Mouse (Mus musculus) kidney, postnatal 36 days (tissue): ENCODE results near the gene Nemf.
"Not testable (repeated sequence)": the region's sequence is repeated elsewhere in the genome, so short reads cannot be mapped to it uniquely, and the experiment has no call there.

ENCODE experiments used
- DNase-seq, 2 experiments: peaks; one replicate each; pipeline ENCODE4 v3.0.0; 2021 to 2022; ENCODE audit warnings: mixed read lengths in 2 of 2

The Nemf gene

GRCm38 (mm10) chr12:69371854-69372671 is 15.1 kb upstream of the Nemf start, which contains the start of the genes Arf6 and Gm9887:
Gene Arf6 (plus strand): TSS chr12:69372150.
Gene Gm9887 (minus strand): TSS chr12:69372458.
- peak; percentile 97 to 100 for DNase-seq

- DNase-seq = peak in 1 of 2 experiments; percentile 79
Observed at GRCm38 (mm10) chr12:69371421-69371853, 14.5 kb upstream of the Nemf start.

- no peak for DNase-seq
Observed at GRCm38 (mm10) chr12:69370936-69371335, 14.0 kb upstream of the Nemf start.

- peak; percentile 19 to 75 for DNase-seq
Observed at GRCm38 (mm10) chr12:69367557-69367956, 10.6 kb upstream of the Nemf start.

GRCm38 (mm10) chr12:69366424-69366823 is 9.5 kb upstream of the Nemf start:
- peak in 1 of 2 experiments; percentile 47 for DNase-seq

- DNase-seq = no peak
Observed at GRCm38 (mm10) chr12:69365757-69366156, 8.8 kb upstream of the Nemf start.

GRCm38 (mm10) chr12:69363899-69364762 is 7.2 kb upstream of the Nemf start:
- DNase-seq = peak; percentile 86 to 91

- DNase-seq = not testable (repeated sequence)
Observed at GRCm38 (mm10) chr12:69363110-69363509, 6.1 kb upstream of the Nemf start.

- DNase-seq = no peak
Observed at GRCm38 (mm10) chr12:69362388-69362787, 5.4 kb upstream of the Nemf start.

GRCm38 (mm10) chr12:69361919-69362318 is 5.0 kb upstream of the Nemf start:
- no peak for DNase-seq

GRCm38 (mm10) chr12:69360997-69361899 is 4.3 kb upstream of the Nemf start:
- DNase-seq = peak; percentile 99

- DNase-seq = peak; percentile 25 to 71
Observed at GRCm38 (mm10) chr12:69360655-69360996, 3.7 kb upstream of the Nemf start.

GRCm38 (mm10) chr12:69357300-69357646 is 308 bp upstream of the Nemf start:
- DNase-seq = no peak

- DNase-seq = no peak
Observed at GRCm38 (mm10) chr12:69351685-69352084, 5.3 kb downstream of the Nemf start.

- peak in 1 of 2 experiments; percentile 27 for DNase-seq
Observed at GRCm38 (mm10) chr12:69349928-69350327, 7.0 kb downstream of the Nemf start.

- DNase-seq = peak; percentile 26 to 67
Observed at GRCm38 (mm10) chr12:69333547-69333946, 23.4 kb downstream of the Nemf start.

- no peak for DNase-seq
Observed at GRCm38 (mm10) chr12:69332147-69332546, 24.8 kb downstream of the Nemf start.

- no peak for DNase-seq
Observed at GRCm38 (mm10) chr12:69331187-69331586, 25.8 kb downstream of the Nemf start.

GRCm38 (mm10) chr12:69318431-69318830 is 38.5 kb downstream of the Nemf start:
- no peak for DNase-seq

- no peak for DNase-seq
Observed at GRCm38 (mm10) chr12:69309659-69310058, 47.3 kb downstream of the Nemf start.

GRCm38 (mm10) chr12:69306333-69306732 is 50.6 kb downstream of the Nemf start:
- DNase-seq = no peak

GRCm38 (mm10) chr12:69304051-69304450 is 52.9 kb downstream of the Nemf start:
- DNase-seq = no peak

- DNase-seq = no peak
Observed at GRCm38 (mm10) chr12:69302171-69302570, 54.8 kb downstream of the Nemf start.
